Mouse (Mus musculus) ES-E14 (cell line): ENCODE data around the gene Spef2.

Experiments
- CHD2 ChIP-seq: IDR thresholded peaks from 2 replicates; pipeline ENCODE4 v1.6.1; 2014; ENCODE audit warnings: mild to moderate bottlenecking, low read depth, low read length, inconsistent platforms
- HCFC1 ChIP-seq: IDR thresholded peaks from 2 replicates; pipeline ENCODE4 v1.6.1; 2012; ENCODE audit warnings: low read length, inconsistent platforms, borderline replicate concordance; ENCODE audit not compliant: insufficient read depth
- MAFK ChIP-seq: IDR thresholded peaks from 2 replicates; pipeline ENCODE4 v1.6.1; 2014; ENCODE audit warnings: mild to moderate bottlenecking, low read depth, low read length, inconsistent platforms; ENCODE audit not compliant: insufficient read depth
- ZC3H11A ChIP-seq: IDR thresholded peaks from 2 replicates; pipeline ENCODE4 v1.6.1; 2012; ENCODE audit warnings: low read depth, mild to moderate bottlenecking, inconsistent platforms, low read length, borderline replicate concordance

DNA sequence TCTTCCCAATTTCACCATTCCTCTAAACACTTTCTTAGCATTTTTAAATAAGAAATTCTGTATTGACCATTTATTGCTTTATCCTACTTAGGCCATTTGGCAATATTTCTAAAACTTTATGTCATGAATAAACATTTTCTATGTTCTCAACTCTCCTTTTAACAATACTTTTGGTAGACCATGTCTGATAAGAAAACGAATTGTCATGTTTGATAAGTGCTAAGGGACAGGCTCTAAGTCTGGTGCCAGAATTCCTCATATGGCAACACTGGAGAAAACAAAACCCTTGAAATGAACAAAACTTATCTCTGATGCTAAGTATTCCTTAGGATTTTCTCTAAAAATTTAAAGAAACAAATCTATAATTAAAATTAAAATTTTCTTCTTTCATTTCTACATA, 58.2 kb downstream of the Spef2 start:
- TF ChIP-seq MAFK (no peak), HCFC1 (no peak), ZC3H11A (no peak), CHD2 (no peak)
